Mouse (Mus musculus): Measurements from ENCODE around the gene Gatad2b.

Gatad2b gene

DNA sequence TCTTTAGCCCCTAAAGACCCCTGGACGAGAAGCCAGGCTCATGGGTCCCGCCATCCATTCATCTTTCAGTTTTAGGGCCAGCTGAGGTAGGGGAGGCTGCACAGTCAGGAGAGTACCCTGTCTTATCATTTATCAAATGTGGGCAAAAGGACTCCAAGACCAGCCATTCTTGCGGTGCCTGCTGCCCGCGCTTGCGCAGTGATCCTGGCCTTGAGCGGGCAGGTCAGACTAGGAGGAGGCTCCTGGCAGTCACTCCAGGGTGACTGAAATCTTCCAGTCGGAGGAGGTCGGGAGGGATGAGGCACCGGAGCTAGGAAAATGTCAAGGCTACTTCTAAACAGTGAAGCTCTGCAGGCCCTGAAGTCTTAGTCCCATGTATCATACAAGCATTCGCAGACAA lies 88.7 kb downstream of the Gatad2b start:
- DNase-seq (ENCODE audit: low spot score) = no peak

GRCm38 (mm10) chr3:90383690-90384089 lies 90.7 kb downstream of the Gatad2b start:
- DNase-seq (ENCODE audit: low spot score) = no peak

DNA sequence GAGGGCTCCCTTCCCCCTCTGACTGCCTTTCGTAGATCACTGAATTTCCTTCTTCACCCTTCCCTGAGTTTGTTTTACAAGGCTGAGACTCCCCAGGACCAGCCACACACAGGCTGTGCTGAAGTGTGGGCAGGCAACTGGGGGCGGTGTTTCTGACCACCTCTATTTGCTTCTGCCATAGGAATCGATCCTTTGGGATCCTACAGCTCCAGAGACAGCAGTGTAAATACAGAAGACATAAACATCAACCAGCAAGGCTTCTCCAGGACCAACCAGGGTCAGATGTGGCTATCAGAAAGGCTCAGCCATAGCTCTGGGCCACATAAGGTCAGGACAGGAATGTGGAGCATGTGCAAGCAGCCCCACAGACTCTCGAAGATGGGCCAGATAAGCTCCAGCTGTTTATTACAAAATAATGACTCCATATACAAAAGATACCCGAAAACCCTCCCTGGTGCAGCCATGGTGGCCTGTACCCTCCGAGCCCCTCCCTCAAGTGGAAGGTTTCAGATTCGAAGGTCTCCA lies 91.9 kb downstream of the Gatad2b start:
- peak; percentile 83 for DNase-seq (ENCODE audit: low spot score)

- DNase-seq (ENCODE audit: low spot score) = no peak
These were observed 93.8 kb downstream of the Gatad2b start for GRCm38 (mm10) chr3:90386817-90387216.

DNA sequence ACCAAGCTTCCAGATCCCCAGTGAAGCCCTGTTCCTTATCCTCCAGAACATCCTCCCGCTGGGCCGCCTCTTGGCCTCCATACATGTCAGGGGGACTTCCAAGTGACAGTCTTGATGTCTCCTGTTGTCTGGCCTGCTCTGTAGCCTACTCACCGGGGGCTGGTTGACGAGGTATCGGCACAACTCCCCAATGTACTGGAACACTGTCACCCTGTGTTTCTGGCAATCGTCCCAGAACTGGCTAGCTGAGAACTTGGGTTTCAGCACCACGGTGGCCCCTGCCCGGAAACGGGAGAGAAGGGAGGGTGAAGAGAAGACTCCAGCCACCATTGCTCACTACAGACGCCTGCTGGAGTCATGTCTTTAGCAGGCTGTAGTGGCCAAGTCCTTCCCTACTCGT lies 94.5 kb downstream of the Gatad2b start:
- no peak for DNase-seq (ENCODE audit: low spot score)

DNA sequence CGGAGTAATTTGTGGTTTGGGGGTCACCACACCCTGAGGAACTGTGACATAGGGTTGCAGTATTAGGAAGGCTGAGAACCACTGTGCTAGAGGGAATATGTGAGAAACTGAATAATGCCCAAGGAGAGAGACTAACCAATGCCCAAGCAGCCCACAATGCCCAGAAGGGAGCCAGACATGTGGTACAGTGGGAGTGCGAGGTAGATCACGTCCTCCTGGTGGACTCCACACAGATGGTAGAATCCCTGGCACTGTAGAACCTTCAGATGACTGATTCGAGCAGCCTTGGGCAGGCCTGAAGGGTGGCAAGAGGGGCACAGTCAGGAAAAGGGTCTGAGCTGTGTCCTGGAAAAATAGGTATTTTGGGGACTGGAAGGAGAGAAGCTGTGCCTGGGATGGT lies 95.2 kb downstream of the Gatad2b start:
- no peak for DNase-seq (ENCODE audit: low spot score)

DNA sequence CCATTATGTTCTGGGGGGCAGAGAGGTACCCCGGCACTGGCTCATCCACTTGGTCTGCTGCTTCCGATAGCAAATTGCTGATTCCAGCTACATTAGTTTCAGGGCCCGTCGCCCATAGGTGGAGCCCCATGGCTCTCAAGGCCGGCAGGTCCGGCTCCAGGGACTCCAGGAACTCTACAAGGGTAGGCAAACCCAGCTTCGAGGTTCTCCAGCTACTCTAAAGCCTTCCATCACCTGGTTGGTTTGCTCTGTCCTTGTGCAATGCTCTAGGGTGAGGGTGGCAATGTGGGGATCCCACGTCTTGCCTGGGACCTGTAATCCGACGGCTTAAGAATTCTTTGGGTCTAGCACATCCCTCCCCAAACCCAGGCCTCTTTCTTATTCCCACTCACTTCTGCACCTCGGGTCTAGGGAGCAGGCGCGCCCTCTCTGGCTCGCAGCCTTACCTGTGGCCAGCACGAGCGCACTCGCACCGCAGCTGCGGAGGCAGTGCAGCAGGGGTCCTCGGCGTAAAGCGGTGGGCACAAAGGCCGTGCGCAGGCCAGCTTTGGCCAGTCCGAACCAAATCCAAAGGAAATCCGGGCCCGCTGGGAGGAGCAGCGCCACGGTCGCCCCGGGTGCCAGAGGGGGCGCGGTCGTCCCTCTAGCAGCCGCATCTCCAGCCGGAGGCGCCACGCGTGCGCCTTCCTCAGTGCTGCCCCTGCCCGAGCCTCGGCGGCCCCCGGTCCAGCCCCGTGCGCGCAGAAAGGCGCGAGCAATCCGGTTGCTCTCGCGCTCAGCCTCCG lies 95.9 kb downstream of the Gatad2b start:
- peak; percentile 73 for DNase-seq (ENCODE audit: low spot score)

DNA sequence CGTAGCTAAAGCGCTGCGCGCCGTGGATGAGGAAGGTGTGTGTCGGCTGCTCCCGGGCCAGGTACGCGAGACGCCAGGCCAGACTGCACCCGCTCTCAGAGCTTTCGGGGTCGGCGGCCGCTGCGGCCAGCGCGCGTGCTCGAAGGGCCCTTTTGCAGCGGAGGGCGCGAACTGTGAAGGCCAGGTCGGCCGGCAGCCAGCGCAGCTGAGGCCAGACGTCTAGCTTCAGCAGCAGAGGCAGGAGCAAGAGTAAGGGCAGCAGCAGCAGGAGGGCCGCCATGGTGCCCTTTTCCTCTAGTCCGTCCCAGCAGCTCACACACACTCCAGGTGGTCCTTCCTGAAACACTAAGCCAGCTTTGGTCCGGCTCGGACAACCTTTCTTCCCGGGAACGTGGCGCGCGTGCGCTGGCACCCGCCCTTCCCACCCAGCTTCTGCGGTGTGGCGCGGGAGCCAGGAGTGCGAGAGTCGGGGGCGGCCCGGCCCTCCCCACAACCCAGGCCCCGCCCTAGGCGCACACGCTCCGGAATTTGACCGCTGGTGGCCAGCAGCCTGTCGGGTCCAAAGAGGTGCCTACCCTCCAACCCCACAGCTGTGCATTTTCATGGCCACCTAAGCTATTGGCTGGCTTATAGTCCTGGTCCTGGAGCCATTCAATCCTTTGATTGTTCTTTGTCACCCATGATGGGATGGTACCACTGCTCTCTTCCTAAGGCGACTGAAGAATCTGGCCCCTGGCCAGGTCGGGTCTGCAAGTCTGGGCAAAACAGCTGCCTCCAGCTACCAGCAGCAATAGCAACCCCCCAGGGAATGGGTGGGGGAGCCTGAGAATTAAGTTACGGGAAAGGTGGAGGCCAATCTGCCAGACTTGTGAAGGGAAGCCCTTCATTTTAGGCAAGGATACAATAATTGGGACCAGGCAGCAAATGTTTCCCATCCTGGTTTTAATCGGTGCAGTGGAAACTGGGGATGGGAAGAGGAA lies 96.8 kb downstream of the Gatad2b start, which contains the start of gene Slc27a3:
TSS of gene Slc27a3 (minus strand) at position 428 of the 980 bp plus-strand sequence.
- peak; percentile 83 for DNase-seq (ENCODE audit: low spot score)

GRCm38 (mm10) chr3:90391004-90391403 lies 98.0 kb downstream of the Gatad2b start:
- DNase-seq (ENCODE audit: low spot score) = no peak

DNA sequence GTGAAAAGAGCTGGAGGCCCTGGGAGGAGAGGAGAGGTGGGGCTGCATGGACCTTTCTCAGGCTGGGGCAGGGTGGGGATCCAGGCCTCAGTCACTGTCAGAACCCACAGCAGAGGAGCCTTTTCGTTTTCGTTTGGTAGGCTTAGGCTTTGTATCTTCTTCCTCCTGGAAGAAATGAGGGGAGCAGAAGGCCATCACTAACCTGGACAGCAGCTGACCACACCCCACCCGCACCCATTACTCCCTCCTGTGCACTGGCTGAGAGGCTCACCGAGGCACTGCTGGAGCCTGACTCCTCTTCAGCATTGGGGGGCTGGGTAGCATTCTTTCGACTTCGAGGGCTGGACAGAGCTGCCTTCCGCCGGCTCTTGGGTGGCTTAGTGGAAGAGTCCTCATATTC lies 99.0 kb downstream of the Gatad2b start:
- no peak for DNase-seq (ENCODE audit: low spot score)

GRCm38 (mm10) chr3:90392661-90393060 lies 99.7 kb downstream of the Gatad2b start:
- DNase-seq (ENCODE audit: low spot score) = no peak

DNA sequence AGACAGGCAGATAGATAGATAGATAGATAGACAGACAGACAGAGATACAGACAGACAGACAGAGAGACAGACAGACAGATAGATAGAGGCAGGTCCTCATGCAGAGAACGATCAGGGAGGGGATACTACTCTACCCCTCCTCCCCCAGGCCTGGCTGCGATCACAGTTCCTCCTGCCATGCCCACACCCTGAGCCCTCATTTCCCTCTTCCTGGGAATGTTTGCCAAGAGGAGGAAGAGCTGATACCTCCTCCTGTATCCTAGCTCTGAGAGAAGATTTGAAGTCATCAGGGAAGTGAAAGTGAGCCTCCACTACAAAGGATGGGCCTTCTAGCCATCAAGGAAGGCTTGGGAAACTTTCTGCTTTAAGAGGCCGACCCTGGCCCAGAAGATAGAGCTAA lies 102.7 kb downstream of the Gatad2b start:
- no peak for DNase-seq (ENCODE audit: low spot score)

DNA sequence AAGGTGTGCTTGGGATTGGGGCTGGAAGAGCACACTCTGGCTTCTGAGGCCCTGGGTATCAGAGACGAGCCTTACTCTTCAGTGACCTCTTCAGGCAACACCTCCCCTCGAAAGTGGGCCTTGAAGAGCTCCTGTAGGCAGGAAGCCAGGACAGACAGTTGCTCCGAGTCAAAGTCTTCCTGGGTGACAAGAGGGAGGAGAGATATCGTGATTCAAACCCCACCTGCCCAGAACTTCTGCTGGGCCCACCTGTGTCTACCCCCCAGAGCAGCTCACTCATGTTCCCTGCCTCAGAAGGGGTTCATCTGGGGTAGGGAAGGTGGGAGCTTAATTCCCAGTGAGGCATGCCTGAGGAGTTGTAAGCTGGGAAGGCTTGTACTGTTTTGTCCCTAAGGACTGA lies 108.0 kb downstream of the Gatad2b start:
- no peak for DNase-seq (ENCODE audit: low spot score)

- DNase-seq (ENCODE audit: low spot score) = no peak
These were observed 111.1 kb downstream of the Gatad2b start for GRCm38 (mm10) chr3:90404121-90404520.

DNA sequence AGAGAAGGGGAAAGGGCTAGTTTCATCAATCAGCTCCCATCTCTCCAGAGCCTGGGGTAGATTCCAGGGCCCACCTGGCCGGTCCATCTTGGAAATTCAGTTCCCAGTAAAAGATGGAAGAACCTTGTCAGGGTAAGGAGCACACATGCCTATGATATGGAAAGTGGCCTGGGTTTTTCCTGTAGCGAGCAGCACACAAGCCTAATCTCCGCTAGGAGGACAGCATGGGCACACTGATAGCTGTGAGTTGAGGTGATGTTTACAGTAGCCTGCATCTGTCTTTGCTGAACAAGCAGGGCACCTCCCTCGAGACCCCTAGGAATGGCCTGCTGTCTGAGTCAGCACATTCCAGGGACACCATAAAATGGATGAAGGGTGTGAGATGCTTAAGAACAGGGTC lies 111.6 kb downstream of the Gatad2b start:
- peak; percentile 57 for DNase-seq (ENCODE audit: low spot score)

GRCm38 (mm10) chr3:90406414-90406813 lies 113.4 kb downstream of the Gatad2b start:
- no peak for DNase-seq (ENCODE audit: low spot score)

DNA sequence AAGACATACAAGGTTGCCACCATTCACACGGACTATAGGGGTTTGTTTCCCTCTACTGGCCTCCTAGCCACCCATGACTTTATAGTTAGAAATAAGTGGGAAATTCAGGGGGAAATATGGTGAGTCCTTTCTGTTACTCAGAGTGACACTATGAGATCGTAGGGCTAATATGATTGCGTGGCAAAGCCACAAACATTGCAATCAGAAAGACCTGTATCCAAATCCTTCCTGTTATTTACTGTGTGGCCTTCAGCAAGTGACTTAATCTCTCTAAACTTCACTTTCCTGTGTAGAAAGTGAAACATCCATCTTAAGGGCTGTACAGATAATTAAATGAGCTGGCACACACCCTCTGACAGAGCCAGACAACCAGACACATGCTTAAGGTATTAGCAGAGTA lies 115.7 kb downstream of the Gatad2b start:
- no peak for DNase-seq (ENCODE audit: low spot score)

GRCm38 (mm10) chr3:90412312-90413010 lies 119.5 kb downstream of the Gatad2b start:
- no peak for DNase-seq (ENCODE audit: low spot score)

- no peak for DNase-seq (ENCODE audit: low spot score)
These were observed 120.0 kb downstream of the Gatad2b start for GRCm38 (mm10) chr3:90413011-90413396.
